In genomic region chr19:23920220-23920544, GRCm38 (mm10) we compare ENCODE assay signal across 11 mouse cellular contexts.
DNase-seq lines count a peak whose midpoint lies in the region; ATAC-seq lines count a peak whose summit lies in the region.
"Had no signal": no experiment of that assay in that cellular context is flagged by ENCODE, and none has a peak within 500 bp of the region (broad histone marks: within the 10 kb centered on the region; RNA-seq: fewer than 3 reads in every experiment).

No protein-coding gene starts in this region.

- WGBS in hindbrain, embryonic 10.5 days = 63% methylated on average over 8 of the region's 8 CpGs
- 53% methylated on average over 8 of the region's 8 CpGs for WGBS in midbrain, embryonic 12.5 days
- 44% methylated on average over 8 of the region's 8 CpGs for WGBS in neural tube, embryonic 15.5 days

- H3K36me3 ChIP-seq in hindbrain, embryonic 10.5 days = no peaks in the 10 kb centered on the region
- H3K36me3 ChIP-seq in midbrain, embryonic 12.5 days = no peaks in the 10 kb centered on the region
- peaks cover 29% of the 10 kb centered on the region for H3K36me3 ChIP-seq in neural tube, embryonic 15.5 days

- H3K27me3 ChIP-seq in hindbrain, embryonic 10.5 days (ENCODE audit: insufficient read depth, poor library complexity, severe bottlenecking) = no peaks in the 10 kb centered on the region
- H3K27me3 ChIP-seq in midbrain, embryonic 12.5 days = no peaks in the 10 kb centered on the region
- H3K27me3 ChIP-seq in neural tube, embryonic 15.5 days (replicated peaks) = no peaks in the 10 kb centered on the region

- peak; percentile 21 for DNase-seq in lung, postnatal 10 days
- no peak for DNase-seq in lung, adult 18-20 months
- DNase-seq in hindbrain, embryonic 10.5 days (ENCODE audit: low spot score) = no peak
- no peak for DNase-seq in heart, postnatal 14 days
- DNase-seq: adrenal gland, adult 8-10 months; kidney, postnatal 14 days had no signal

- peak overlapping the region; percentile 76 for H3K27ac ChIP-seq in hindbrain, embryonic 10.5 days
- H3K27ac ChIP-seq in midbrain, embryonic 12.5 days (replicated peaks) = peak overlapping the region; percentile 63
- H3K27ac ChIP-seq in neural tube, embryonic 15.5 days (replicated peaks) = peak overlapping the region; percentile 74

- no peak overlapping the region for H3K4me3 ChIP-seq in hindbrain, embryonic 10.5 days
- H3K4me3 ChIP-seq in midbrain, embryonic 12.5 days = no peak overlapping the region
- H3K4me3 ChIP-seq in neural tube, embryonic 15.5 days (replicated peaks) = no peak overlapping the region

- H3K9ac ChIP-seq in midbrain, embryonic 12.5 days (replicated peaks) = no peak overlapping the region
- no peak overlapping the region for H3K9ac ChIP-seq in neural tube, embryonic 15.5 days (replicated peaks)

- no peak overlapping the region for H3K4me2 ChIP-seq in midbrain, embryonic 12.5 days (replicated peaks)
- no peak overlapping the region for H3K4me2 ChIP-seq in neural tube, embryonic 15.5 days

- intact Hi-C loops in heart, postnatal 14 days (cut with DNase I) = no loop called here

- ATAC-seq in midbrain, embryonic 12.5 days (ENCODE audit: low FRiP score, low read depth) = 0 out of 2 replicates have a peak, but pooled peaks have one; percentile 38
- peak; percentile 60 for ATAC-seq in neural tube, embryonic 15.5 days (ENCODE audit: low FRiP score)
- ATAC-seq in megakaryocyte, adult 5-6 weeks (ENCODE audit: poor library complexity, severe bottlenecking) = no peak
- ATAC-seq: inflammation-experienced regulatory T-cells, adult 6 months; lung, postnatal 0 days had no signal

- H3K4me1 ChIP-seq in hindbrain, embryonic 10.5 days (replicated peaks) = peaks cover 31% of the 10 kb centered on the region
- H3K4me1 ChIP-seq in midbrain, embryonic 12.5 days = peaks cover 20% of the 10 kb centered on the region
- peaks cover 14% of the 10 kb centered on the region for H3K4me1 ChIP-seq in neural tube, embryonic 15.5 days

- no peaks in the 10 kb centered on the region for H3K9me3 ChIP-seq in hindbrain, embryonic 10.5 days
- no peaks in the 10 kb centered on the region for H3K9me3 ChIP-seq in midbrain, embryonic 12.5 days
- H3K9me3 ChIP-seq in neural tube, embryonic 15.5 days (replicated peaks) = no peaks in the 10 kb centered on the region
